Mouse (Mus musculus) small intestine, adult 2 months (tissue): ENCODE data around the gene 4833439L19Rik.

Experiments used
- CTCF ChIP-seq: fragments of 200-500 bp; IDR thresholded peaks from 2 replicates; pipeline ENCODE4 v1.5.1; 2012; ENCODE audit warnings: low read depth, mild to moderate bottlenecking, control low read depth, inconsistent platforms, low read length, moderate library complexity, mixed read lengths; ENCODE audit not compliant: insufficient replicate concordance, insufficient read length; ENCODE audit errors: extremely low read depth
- POLR2A ChIP-seq: fragments of 200-500 bp; IDR thresholded peaks from 2 replicates; pipeline ENCODE4 v1.6.1; 2012; ENCODE audit warnings: low read depth, mild to moderate bottlenecking, control low read depth, inconsistent platforms, low read length, moderate library complexity

- TF ChIP-seq CTCF, result no peak
- TF ChIP-seq POLR2A, result no peak
These were observed 31.6 kb upstream of the 4833439L19Rik start for GRCm38 (mm10) chr13:54596870-54597269.
